Mouse (Mus musculus) spleen, adult 12 weeks (tissue): Measurements from ENCODE around the gene Ralbp1.

Experiments
- DNase-seq: peaks from one replicate; pipeline ENCODE4 v3.0.0; 2022; ENCODE audit warnings: low spot score

Gene Ralbp1

DNA sequence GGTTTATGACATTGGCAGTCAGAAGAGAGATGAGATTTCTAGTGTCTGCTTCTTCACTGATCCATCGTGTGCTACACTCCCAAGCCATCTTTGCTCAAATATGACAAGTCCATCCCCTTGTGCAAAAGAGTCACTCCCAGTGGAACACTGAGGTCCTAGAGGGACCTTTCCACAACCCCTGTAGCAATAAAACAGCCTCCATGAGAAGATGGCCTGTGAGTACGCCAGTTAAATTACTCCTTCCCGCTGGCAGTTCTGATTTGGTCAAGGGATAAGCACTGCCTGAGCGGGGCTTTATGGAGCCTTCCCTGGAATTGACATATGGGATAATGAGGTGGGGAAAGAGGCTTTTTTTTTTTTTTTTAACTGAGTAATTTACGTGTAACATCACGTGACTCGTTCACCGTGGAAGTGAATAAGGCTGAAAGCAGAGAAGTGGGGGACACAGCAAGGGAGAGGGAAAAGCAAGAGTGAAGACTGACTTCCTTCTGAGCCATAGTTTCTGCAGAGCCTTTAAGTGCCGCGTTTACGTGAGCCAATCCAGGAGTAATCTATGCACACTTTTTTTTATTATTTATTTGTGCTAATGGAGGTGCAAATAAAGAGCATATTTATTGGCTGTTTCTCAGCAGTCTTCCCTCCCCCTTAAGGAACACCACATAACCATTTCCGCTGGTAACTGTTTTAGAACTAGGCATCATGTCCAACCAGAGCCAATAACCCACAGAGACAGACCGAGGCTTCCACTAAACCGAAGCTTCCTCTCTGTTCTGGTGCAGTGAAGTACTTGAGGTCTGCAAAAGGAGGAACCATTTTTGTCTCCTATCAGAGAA, at the start of gene Ralbp1:
TSS of gene Ralbp1 (minus strand) at position 102 of the 833 bp plus-strand sequence.
- no peak for DNase-seq

DNA sequence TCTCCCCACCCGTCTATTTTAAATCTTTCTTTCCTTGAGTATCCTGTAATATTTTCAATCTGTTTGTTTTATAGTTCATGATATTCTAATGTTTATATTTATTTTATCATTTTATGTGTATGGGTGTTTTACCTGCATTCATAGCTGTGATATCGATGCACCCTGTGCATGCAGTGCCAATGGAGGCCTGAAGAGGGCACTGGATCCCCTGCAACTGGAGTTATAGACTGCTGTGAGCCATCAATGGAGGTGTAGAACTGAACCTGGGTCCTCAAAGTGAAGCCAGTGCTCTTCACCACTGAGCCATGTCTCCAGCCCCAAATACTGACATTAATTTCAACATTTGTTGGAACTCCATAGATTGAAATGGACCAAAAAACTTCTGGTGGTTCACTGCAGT, 48.1 kb upstream of the Ralbp1 start:
- DNase-seq, result peak; percentile 19

DNA sequence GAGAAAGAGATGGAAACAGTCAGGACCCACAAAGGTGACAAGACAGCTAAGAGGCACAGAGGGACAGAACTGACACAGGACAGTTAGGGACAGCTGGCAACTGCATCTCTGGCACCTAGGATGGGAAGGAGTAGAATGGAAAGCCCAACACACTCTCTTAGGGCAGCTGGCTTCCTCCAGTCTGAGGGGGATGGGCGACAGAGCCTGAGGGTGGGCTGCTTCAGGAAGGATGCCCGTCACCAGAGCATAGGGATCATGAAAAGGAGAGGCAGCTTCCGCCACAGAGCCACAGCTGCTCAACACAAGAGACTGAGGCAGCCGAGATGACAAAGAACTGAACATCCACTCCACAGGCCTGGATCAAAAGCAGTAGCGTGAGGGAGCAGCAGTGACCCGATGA, 45.9 kb upstream of the Ralbp1 start:
- DNase-seq, result no peak

DNA sequence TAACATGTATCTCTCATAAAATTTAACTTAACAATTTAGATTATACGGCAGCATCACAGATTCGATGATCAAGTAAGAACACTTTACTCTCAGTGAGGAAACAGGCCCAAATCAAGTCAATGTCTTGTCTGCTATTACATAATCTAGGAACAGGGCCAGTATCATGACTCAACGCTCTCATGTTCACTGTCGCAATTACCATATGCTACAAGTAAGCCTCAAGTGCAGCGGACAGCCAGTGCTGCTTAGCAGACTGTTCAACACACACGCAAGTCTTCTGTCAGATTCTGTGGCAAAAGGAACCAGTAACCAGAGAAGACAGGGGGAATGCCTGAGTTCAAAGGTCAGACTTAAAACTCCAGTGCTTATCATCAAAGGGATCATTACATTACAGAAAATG, 45.4 kb upstream of the Ralbp1 start:
- DNase-seq, result no peak

DNA sequence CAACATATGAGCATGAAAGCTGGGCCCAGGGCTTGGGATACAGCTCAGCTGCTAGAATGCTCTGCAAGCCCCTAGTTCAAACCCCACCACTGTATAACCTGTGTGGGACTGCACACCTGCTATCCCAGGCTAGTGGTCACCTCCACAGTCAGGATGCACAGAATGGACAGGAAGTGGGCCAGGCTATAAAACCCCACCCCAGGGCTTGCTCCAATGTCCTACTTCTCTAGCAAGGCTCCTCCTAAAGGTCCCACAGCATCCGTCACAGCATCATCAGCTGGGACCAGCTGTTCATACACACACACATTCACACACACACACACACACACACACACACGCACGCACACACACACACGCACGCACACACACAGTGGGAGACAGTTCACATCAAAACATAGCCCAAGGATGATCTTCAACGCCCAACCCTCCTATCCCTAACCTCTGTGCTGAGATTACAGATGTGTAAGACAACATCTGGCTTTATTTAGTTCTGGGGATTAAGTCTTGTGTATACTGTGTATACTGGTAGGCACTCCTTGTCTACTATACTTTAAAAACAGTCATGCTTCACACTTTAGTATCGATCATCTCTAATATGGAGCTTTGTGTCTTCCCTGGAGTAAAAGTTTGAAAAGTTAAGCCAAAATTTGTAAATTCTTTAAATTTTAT, 44.7 kb upstream of the Ralbp1 start:
- no peak for DNase-seq

DNA sequence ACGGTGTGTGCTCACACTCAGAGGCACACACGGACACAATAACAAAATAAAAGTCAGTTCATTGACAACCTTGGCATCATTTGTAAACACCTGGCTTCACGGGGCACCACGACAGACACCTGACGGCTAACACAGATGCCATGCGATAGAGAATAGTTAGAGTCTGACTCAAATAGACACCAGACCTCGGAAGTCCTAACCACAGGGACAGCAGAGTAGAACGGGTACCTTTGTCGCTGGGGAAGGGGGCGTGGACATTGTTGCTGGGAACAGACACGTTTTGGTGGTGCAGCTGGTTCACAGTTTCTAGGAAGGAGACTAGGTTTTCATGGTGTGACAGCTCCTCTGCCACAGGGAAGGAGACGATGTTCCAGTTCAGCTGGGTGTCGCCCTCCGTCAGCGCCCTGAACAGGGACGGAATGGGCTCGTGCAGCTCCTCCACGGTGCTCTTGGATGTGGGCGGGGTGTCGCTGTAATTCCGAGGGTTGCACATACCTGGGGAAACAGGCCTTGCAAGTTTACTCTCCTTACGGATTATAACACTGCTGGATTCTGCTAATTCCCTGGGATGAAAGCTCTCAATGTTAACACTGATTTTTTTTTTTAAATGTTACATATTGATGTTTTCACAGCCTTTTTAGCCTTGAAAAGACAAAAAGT, 43.9 kb upstream of the Ralbp1 start:
- DNase-seq, result no peak

DNA sequence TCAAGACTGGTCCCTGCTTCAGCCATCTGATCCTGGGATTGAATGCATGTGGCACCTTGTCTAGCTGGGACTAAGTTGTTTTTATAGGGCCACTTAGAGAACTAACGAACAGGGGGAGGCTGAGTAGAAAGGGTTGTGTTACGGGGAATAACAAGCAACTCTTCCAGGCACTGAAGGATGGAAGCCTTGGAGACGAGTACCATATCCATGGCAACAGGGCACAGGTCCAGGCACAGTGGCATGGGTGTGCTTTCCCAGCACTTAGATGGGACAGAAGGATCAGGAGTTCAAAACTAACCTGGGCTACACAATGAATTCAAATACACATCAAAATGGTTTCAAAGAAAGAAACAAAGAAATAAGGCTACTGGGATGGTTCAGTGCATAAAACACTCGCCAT, 41.5 kb upstream of the Ralbp1 start:
- DNase-seq, result no peak

DNA sequence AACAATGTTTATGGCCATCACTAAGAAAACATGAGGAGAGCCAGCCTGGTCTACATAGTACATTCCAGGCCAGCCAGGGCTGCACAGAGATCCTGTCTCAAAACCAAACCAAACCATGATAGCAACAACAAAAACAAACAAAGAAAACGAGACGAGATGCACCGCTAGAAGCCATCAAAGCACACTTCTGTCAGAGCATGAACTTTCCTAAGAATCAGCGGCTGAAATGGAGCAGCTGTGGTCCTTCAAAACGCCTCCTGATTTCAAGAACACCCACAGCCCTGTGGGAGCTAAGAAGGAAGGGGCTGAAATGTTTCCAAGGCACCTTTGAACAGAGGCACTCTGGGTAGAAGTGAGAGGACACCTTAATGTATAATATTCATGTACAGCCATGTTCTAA, 38.6 kb upstream of the Ralbp1 start:
- DNase-seq, result no peak

DNA sequence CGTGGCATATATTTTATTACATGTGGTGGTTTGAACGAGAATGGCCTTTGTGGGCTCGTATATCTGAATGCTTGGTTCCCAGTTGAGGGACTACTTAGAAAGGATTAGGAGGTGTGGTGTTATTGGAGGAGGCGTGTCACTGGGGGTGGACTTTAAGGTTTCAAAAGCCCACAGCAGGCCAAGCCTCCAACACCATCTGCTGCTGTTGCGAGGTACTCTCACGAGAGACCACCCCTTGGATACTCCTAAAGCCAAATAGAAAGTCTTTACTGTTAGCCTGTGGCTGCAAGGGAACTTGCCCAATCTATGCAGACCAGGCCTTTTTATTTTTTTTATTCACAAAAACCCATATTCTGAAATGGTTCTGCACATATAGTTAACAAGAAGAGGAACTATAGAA, 36.4 kb upstream of the Ralbp1 start:
- no peak for DNase-seq

DNA sequence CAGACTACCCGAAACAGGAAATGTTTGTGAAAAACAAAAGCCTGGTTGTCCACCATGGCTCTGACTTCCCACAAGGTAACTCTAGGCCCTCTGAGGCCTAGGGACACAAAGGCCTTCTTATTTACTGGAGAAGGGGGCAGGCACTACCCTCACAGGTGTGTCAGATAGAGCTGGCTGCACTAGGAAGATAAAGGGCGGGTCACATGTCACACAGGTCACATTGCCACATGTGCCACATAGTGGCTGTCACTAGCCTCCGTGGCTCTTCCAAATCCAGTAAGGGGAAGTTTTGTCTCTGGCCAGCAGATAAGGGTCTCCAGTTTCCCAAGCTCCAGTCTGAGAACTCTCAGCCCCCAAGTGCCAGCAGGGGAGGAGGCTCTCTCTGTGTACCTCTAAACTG, 33.6 kb upstream of the Ralbp1 start:
- DNase-seq, result no peak

DNA sequence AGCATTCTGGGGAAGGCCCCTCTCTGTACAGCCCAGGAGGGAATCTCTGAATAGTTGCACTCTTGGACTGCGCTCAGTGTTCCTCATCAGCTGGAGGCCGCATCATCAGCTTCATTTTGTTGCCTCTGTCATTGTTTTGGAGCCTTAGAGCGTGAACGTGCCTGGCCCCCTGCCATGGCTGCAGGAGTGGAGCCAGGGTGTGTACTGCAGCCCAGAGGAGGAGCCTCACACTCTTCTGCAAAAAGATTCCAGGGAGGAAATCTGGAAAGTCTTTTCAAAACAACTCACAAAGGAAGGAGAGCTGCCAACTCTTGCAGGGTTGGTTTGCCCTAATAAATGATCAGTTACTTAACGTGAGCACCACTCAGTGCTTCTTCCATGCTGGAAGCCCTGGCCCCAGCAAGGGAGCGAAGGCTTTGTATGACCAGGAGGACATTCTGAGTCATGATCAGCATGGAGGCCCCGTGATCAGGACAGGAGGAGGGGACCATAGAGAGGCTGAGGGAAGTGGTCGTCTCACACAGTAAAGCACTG, 30.6 kb upstream of the Ralbp1 start:
- no peak for DNase-seq

DNA sequence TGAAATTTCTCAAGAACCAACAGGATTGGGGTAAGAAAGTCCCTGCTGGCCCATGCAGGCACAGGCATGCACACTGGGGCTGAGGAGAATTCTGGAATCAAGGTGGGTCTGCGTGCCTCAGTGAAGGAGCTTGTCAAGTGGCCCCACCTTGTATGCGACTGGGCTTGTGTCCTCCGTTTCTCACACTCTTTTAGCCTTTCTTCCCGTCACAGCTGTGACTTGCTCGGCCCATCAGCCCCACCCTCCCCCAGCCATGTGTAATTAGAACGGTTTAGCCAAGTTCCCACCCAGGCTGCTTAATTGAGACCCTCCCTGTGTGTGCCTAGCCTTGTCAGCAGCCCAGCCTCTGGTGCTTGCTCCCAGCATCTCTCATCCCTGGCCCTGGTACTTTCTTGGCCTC, 28.5 kb upstream of the Ralbp1 start:
- no peak for DNase-seq

DNA sequence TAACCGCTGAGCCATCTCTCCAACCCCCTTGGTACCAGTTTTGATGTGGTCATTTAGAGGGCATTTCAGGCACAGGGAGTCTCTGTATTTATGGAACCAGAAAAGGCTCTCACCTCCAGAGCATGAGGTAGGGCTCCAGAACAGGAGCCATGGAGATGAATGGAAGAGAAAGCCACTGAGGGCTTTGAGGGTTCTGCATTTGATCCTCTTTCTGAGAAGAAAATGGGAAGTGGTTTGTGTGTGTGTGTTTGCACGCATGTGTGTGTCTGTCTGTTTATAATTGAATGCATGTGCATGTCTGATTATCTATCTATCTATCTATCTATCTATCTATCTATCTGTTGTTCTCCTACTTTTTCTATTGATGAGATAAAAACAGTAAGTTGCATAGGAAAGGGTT, 26.6 kb upstream of the Ralbp1 start:
- no peak for DNase-seq

DNA sequence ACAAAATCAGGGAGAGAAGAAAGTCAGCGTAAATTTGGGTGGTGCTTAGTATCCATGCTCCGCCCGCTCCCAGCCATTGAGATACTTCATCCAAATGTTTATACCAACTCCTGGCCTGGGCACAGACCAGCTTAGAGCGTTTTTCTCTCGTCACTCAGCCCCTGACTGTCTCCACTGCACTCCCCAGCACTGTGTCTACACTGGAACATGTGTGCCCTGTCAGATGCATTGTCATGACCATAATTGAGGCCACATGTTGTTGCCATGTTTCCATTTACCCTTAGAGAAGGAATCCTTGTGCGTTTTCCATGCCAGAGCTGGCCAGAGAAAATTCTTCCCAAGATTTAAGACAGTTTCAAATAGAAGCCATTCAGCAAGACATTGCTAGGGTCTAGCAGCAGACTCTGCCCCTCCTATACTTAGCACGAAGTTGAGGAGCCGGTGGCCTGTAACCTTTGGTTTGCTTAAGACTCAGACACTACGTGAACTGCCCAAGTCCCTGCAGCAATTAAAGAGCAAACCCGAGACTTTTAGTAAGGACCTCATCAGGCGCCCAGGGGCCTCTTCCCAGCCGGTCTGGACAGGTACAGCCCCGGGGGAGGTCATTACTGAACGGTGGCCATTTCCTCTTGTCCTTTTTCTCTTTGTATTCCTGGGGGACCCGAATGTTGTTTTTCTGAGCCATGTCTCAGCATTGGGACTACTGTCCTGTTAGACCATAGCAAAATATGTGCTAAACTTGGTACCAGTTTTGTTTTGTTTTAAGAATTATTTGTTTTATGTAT, 25.9 kb upstream of the Ralbp1 start:
- no peak for DNase-seq

DNA sequence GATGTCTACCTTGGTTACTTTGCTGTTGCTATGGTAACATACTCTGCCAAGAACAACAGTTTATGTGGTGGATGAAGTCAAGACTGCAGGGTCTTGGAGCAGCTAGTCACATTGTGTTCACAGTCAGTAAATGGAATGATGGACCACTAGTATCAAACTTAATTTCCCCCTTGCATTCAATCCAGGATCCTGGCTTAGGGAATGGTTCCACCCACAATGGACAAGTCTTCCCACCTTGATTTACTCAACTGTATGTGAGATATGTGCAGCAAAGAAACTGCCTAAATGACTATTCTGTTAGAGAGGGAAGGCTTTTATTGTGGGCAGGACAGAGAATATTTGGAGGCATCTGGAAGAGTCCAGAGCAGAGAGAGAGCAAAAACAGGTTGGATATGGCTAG, 22.7 kb upstream of the Ralbp1 start:
- no peak for DNase-seq

DNA sequence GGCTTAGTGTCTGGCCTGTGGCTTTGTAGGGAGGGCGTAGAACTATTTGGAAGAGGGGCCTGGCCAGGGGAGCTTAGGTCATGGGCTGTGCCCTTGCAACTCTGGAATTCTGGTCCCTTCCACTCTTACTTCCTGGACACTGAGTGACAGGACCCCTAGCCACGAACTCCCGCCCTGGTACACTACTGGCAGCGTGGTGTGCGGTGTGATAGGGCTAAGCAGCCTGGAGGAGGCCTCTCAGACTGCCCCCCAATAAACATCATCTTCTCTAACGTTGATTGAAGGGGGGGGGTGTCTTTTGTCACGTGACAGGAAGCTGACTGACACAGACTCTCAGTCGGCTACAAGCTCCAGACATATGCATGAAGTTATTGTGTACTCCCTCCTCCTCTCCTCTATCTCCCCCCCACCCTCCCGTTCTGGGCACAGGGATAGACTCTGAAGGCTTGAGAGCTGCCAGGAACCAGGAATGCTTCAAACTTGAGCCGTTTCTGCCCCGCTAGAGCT, 21.4 kb upstream of the Ralbp1 start:
- DNase-seq, result no peak

DNA sequence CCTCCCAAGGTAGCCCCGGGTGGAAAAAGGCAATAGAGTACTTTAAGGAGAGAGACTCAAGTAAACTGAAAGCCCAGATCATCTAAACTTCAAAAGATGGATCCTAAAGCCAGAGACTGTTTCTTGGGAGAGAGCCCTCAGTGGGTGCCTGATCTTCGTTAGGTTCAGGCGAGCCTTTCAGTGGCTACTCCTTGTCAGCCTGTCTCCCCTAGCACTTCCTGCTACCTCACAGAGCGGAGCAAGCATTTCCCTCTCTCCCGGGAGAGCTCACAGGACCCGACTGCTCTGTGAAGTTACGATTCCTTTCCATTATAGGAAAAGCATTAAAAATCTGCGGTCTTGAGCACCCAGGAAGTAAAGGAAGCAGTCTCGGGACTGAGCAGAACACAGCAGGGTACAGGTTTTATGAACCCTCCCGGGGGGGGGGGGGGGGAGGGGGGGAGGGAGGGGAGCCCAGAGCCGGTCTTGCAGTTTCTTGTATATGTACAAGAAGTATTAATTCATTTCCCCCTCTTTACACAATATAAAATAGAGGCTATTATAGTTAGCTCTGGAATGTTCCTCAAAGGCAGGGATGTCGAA, 20.8 kb upstream of the Ralbp1 start:
- no peak for DNase-seq

DNA sequence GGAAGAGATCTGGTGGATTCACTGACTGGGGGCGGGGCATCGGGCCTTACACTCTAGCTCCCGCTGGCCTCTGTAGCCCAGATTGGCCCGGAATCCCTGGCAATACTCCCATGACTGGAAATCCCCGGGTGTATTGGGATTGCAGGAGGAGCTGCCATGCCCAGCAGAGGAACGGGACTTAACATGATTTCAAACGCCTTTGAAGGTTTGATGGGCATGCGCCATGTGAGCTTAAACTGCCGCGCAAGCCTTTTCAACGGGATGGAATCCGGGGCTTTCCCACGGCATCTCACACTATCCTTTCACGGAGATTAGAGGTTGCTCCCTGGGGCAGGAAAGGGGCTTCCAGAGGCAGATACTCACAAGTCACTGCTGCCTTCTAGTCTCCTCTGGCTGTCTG, 19.6 kb upstream of the Ralbp1 start:
- no peak for DNase-seq

DNA sequence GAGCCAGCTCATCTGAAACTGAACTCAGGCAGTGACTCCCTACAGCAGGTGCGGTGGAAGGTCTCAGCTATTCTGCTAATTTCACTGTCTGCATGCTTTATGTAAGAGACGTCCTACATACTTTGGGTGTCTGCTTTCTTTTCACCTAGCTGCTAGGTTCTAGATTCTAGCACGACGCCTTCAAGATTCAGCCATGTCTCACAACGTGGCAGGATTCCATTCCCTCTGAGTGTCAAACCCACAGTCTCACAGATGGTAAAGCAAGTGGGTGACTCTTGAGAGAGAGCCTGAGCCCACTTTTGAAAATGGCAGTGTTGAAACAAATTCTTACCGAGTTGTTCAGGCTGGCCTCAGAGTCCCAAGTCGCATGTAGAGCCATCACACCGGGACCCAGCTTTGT, 18.2 kb upstream of the Ralbp1 start:
- no peak for DNase-seq

DNA sequence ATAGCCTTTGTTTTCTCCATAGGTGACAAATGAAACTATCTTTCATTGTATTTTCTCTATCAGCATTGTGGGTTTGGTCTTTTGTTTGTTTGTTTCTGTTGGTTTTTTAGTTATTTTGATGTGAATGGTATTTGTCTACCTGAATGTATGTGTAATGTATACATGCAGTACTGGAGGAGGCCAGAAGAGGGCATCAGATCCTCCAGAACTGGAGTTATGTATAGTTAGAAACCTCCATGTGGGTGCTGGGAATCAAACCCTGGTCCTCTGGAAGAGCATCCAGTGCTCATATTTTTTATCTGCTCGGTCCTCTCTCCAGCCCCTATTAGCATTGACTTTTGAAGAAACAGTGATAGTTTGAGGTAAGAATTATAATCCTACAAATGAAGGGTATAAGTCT, 17.4 kb upstream of the Ralbp1 start:
- DNase-seq, result no peak

DNA sequence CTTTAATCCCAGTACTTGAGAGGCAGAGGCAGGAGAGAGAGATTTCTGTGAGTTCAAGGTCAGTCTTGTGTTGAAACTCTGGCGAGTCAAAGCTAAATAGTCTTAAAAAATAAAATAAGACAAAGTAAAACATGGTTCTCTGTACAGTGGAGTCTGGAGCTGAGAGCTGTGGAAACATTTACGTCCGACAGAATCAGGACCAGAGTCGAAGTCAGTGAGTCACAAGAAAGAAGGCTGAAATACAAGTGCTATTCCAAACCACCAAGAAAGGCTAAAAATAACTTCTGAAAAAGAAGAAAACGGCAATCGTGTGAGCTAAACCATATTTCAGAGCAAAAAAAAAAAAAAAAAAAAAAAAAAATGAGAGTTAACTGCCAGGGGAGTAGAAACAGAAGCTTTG, 16.7 kb upstream of the Ralbp1 start:
- no peak for DNase-seq

DNA sequence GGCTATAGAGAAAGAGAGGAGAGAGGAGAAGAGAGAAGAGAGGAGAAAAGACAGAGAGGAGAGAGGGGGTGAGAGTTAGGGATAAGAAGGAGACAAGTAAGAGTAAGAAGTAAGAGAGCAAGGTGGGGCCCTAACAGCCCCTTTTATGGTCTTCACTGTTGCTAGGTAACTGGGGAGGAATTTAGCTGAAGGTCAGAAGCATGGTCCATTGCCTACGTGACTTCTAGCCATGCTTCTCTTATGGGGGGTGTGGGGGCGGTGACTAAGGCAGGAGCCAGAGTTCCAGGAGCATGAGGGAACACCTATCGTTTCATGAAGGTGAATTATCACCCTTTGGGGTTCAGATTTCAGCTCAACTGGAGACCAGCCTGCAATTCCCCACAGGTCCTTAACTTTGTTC, 10.4 kb upstream of the Ralbp1 start:
- no peak for DNase-seq
